In the genomic region with DNA sequence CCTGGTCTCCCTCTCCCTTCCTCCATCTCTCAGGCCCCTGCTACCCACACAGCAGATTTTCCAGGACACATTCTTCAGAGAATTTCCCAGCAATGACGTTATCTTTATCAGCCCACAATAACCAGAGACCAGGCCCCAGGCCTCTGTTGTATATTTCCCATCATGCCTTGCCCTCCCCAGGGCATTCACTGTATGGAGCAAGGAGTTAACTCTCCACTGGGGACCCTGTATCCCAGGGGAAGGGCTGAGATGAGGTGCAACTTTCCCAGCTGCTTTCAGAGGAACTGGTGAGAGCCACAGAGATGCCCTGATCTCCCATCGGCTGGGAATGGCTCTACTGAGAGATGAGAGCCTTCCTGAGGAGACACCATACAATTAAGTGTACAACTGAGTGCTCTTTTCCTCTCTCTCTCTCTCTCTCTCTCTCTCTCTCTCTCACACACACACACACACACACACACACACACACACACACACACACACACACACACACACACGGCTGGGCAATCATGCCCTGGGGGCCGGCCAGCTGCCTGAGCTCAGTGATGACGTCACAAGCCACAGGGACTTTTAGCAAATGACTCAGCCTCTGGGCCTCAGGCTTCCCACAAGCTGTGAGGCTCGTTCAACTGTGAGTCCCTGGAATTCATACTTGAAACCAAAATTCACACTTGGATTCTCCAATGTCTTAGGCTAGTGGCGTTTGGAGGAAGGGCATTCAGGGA, we compare ENCODE assay signal across 8 mouse cellular contexts. TPM values are rescaled to one million over a fixed set of nuclear protein-coding genes. Genes with fewer than 3 reads are reported as not detected.
DNase-seq lines count a peak whose midpoint lies in the region; ATAC-seq and TF ChIP-seq lines count a peak whose summit lies in the region.

No protein-coding gene starts in this region.

- no peaks in the 10 kb centered on the region for H3K9me3 ChIP-seq in neural tube, embryonic 11.5 days (ENCODE audit: control insufficient read depth, low read length)
- no peaks in the 10 kb centered on the region for H3K9me3 ChIP-seq in embryonic facial prominence, embryonic 10.5 days
- no peaks in the 10 kb centered on the region for H3K9me3 ChIP-seq in forebrain, postnatal 0 days (ENCODE audit: low read length)

- intact Hi-C loops in heart, postnatal 25 days (cut with DNase I), result loop anchor here (2.0 kb wide), 2 partner anchors 65 to 133 kb away; no protein-coding TSS in a partner anchor

- no peak for ATAC-seq in neural tube, embryonic 11.5 days (ENCODE audit: insufficient read depth, low FRiP score, low TSS enrichment)
- no peak for ATAC-seq in forebrain, postnatal 0 days

- WGBS in neural tube, embryonic 11.5 days, result 48% methylated on average over 7 of the region's 7 CpGs
- 49% methylated on average over 7 of the region's 7 CpGs for WGBS in embryonic facial prominence, embryonic 10.5 days
- WGBS in forebrain, postnatal 0 days, result 42% methylated on average over 7 of the region's 7 CpGs

- H3K4me2 ChIP-seq in neural tube, embryonic 11.5 days (ENCODE audit: low read depth), result no peak overlapping the region
- no peak overlapping the region for H3K4me2 ChIP-seq in forebrain, postnatal 0 days (ENCODE audit: low read depth)

- no peak overlapping the region for H3K9ac ChIP-seq in neural tube, embryonic 11.5 days (ENCODE audit: low read length)
- H3K9ac ChIP-seq in forebrain, postnatal 0 days, result no peak overlapping the region

- no peak overlapping the region for H3K27ac ChIP-seq in neural tube, embryonic 11.5 days (ENCODE audit: low read depth, low read length)
- H3K27ac ChIP-seq in embryonic facial prominence, embryonic 10.5 days (replicated peaks), result peak overlapping the region; percentile 86
- H3K27ac ChIP-seq in forebrain, postnatal 0 days (ENCODE audit: low read depth, low read length), result no peak overlapping the region

- H3K4me1 ChIP-seq in neural tube, embryonic 11.5 days (ENCODE audit: control insufficient read depth, insufficient read depth, low read length), result no peaks in the 10 kb centered on the region
- peaks cover 32% of the 10 kb centered on the region for H3K4me1 ChIP-seq in embryonic facial prominence, embryonic 10.5 days
- H3K4me1 ChIP-seq in forebrain, postnatal 0 days (ENCODE audit: insufficient read depth), result no peaks in the 10 kb centered on the region

- DNase-seq in neural tube, embryonic 11.5 days (ENCODE audit: low spot score), result peak; percentile 58
- no peak for DNase-seq in neural tube, embryonic 10.5 days (ENCODE audit: extremely low spot score, low spot score)
- DNase-seq in R1 (ENCODE audit: low read depth, low spot score), result peak; percentile 31
- peak; percentile 57 for DNase-seq in embryonic facial prominence, embryonic 10.5 days (ENCODE audit: low spot score)
- DNase-seq in heart, postnatal 25 days (ENCODE audit: low spot score), result peak; percentile 55
- DNase-seq in lung, postnatal 14 days, result peak; percentile 50
- DNase-seq in splenic B cell, adult 2 months (ENCODE audit: low read depth, low spot score), result peak; percentile 83
- no peak for DNase-seq in forebrain, postnatal 0 days

- H3K4me3 ChIP-seq in neural tube, embryonic 11.5 days (ENCODE audit: low read depth, low read length), result no peak overlapping the region
- no peak overlapping the region for H3K4me3 ChIP-seq in embryonic facial prominence, embryonic 10.5 days
- H3K4me3 ChIP-seq in forebrain, postnatal 0 days (ENCODE audit: low read depth, low read length), result no peak overlapping the region

- H3K27me3 ChIP-seq in neural tube, embryonic 11.5 days (ENCODE audit: control insufficient read depth, insufficient read depth, low read length), result no peaks in the 10 kb centered on the region
- no peaks in the 10 kb centered on the region; the same call in 1 of the 2 replicates for H3K27me3 ChIP-seq in embryonic facial prominence, embryonic 10.5 days (replicated peaks; ENCODE audit: low read depth, poor library complexity, severe bottlenecking)
- no peaks in the 10 kb centered on the region for H3K27me3 ChIP-seq in splenic B cell, adult 2 months (ENCODE audit: control insufficient read depth, insufficient read depth, low read length, poor library complexity, severe bottlenecking)
- no peaks in the 10 kb centered on the region for H3K27me3 ChIP-seq in forebrain, postnatal 0 days (ENCODE audit: insufficient read depth, low read length)

- no peaks in the 10 kb centered on the region for H3K36me3 ChIP-seq in neural tube, embryonic 11.5 days (ENCODE audit: control insufficient read depth, insufficient read depth, low read length)
- H3K36me3 ChIP-seq in embryonic facial prominence, embryonic 10.5 days (replicated peaks), result no peaks in the 10 kb centered on the region
- no peaks in the 10 kb centered on the region for H3K36me3 ChIP-seq in splenic B cell, adult 2 months (ENCODE audit: control insufficient read depth, insufficient read depth, low read length, poor library complexity, severe bottlenecking)
- no peaks in the 10 kb centered on the region for H3K36me3 ChIP-seq in forebrain, postnatal 0 days (ENCODE audit: insufficient read depth)

- no peak for TF ChIP-seq CTCF in forebrain, postnatal 0 days (IDR thresholded peaks at IDR 0.05; ENCODE audit: low read depth)

RNA-seq across cellular contexts. Expression of a gene that starts 18.6 kb away (rescaled TPM):
- not detected in 2 replicates for polyA plus RNA-seq in neural tube, embryonic 11.5 days (2014; fragmentation: Nextera tagmentation; extraction: Ambion mirVana)
- 0.24 and 0.37 TPM in 2 replicates for polyA plus RNA-seq in embryonic facial prominence, embryonic 10.5 days (2016; fragmentation: Nextera tagmentation; extraction: Ambion mirVana)
- not detected for total RNA-seq in heart, postnatal 25 days (2021)
- total RNA-seq in forebrain, postnatal 0 days (2014; rRNA removed), result 0.19 TPM in 1 of 2 replicates, not detected in the other
- 0.07 and 0.08 TPM in 2 replicates for polyA plus RNA-seq in forebrain, postnatal 0 days (2015; fragmentation: Nextera tagmentation; extraction: Ambion mirVana)

RNA-seq across cellular contexts. Expression of a gene that starts 21.5 kb away (rescaled TPM):
- 74.6 and 78.1 TPM in 2 replicates for polyA plus RNA-seq in neural tube, embryonic 11.5 days (2014; fragmentation: Nextera tagmentation; extraction: Ambion mirVana)
- 49.6 and 51.6 TPM in 2 replicates for polyA plus RNA-seq in embryonic facial prominence, embryonic 10.5 days (2016; fragmentation: Nextera tagmentation; extraction: Ambion mirVana)
- 10 to 100 TPM; 35.4 to 37.3 TPM for total RNA-seq in heart, postnatal 25 days (2021)
- total RNA-seq in forebrain, postnatal 0 days (2014; rRNA removed), result 148 and 153 TPM in 2 replicates
- polyA plus RNA-seq in forebrain, postnatal 0 days (2015; fragmentation: Nextera tagmentation; extraction: Ambion mirVana), result 146 and 152 TPM in 2 replicates

RNA-seq across cellular contexts. Expression of a gene that starts 43.6 kb away (rescaled TPM):
- 1.9 and 2.5 TPM in 2 replicates for polyA plus RNA-seq in neural tube, embryonic 11.5 days (2014; fragmentation: Nextera tagmentation; extraction: Ambion mirVana)
- polyA plus RNA-seq in embryonic facial prominence, embryonic 10.5 days (2016; fragmentation: Nextera tagmentation; extraction: Ambion mirVana), result 0.98 and 1.1 TPM in 2 replicates
- total RNA-seq in heart, postnatal 25 days (2021), result 10 to 100 TPM; 39.1 to 39.6 TPM
- 85.9 and 92.5 TPM in 2 replicates for total RNA-seq in forebrain, postnatal 0 days (2014; rRNA removed)
- 3.3 and 3.5 TPM in 2 replicates for polyA plus RNA-seq in forebrain, postnatal 0 days (2015; fragmentation: Nextera tagmentation; extraction: Ambion mirVana)

RNA-seq across cellular contexts. Expression of a gene that starts 44.1 kb away (rescaled TPM):
- polyA plus RNA-seq in neural tube, embryonic 11.5 days (2014; fragmentation: Nextera tagmentation; extraction: Ambion mirVana), result 7.5 and 7.8 TPM in 2 replicates
- 10.4 and 12.7 TPM in 2 replicates for polyA plus RNA-seq in embryonic facial prominence, embryonic 10.5 days (2016; fragmentation: Nextera tagmentation; extraction: Ambion mirVana)
- total RNA-seq in heart, postnatal 25 days (2021), result 10 to 100 TPM; 16.5 to 21.1 TPM
- total RNA-seq in forebrain, postnatal 0 days (2014; rRNA removed), result 36.6 and 37.7 TPM in 2 replicates
- 37.3 and 40.1 TPM in 2 replicates for polyA plus RNA-seq in forebrain, postnatal 0 days (2015; fragmentation: Nextera tagmentation; extraction: Ambion mirVana)

RNA-seq across cellular contexts. Expression of a gene that starts 45.2 kb away (rescaled TPM):
- not detected in 2 replicates for polyA plus RNA-seq in neural tube, embryonic 11.5 days (2014; fragmentation: Nextera tagmentation; extraction: Ambion mirVana)
- 0.09 TPM in 1 of 2 replicates, not detected in the other for polyA plus RNA-seq in embryonic facial prominence, embryonic 10.5 days (2016; fragmentation: Nextera tagmentation; extraction: Ambion mirVana)
- total RNA-seq in heart, postnatal 25 days (2021), result under 1 TPM; 0.06 to 0.26 TPM
- total RNA-seq in forebrain, postnatal 0 days (2014; rRNA removed), result 0.14 TPM in 1 of 2 replicates, not detected in the other
- 0.03 and 0.22 TPM in 2 replicates for polyA plus RNA-seq in forebrain, postnatal 0 days (2015; fragmentation: Nextera tagmentation; extraction: Ambion mirVana)

Comparison
In these comparisons a context has a peak if more than half of its experiments do, and no peak if none do; other contexts are left out.
1. DNase-seq: peak in neural tube, embryonic 11.5 days (single experiment), R1 (single experiment), embryonic facial prominence, embryonic 10.5 days (single experiment), heart, postnatal 25 days (single experiment), lung, postnatal 14 days (single experiment) and splenic B cell, adult 2 months (single experiment); none in neural tube, embryonic 10.5 days (single experiment) and forebrain, postnatal 0 days (single experiment).